Mouse (Mus musculus): Measurements from ENCODE around the gene Gm10778. TPM values are rescaled to one million over a fixed set of nuclear protein-coding genes. Genes with fewer than 3 reads are reported as not detected.

The Gm10778 gene
- polyA plus RNA-seq, 1 experiment, result 0.56 TPM

- Histone ChIP-seq H3K27me3 (ENCODE audit: control insufficient read depth, insufficient read depth, insufficient read length) (peaks cover under 1% of the 10 kb centered on the region), H3K36me3 (ENCODE audit: control insufficient read depth, insufficient read depth) (no peaks in the 10 kb centered on the region), H3K79me3 (ENCODE audit: low read depth) (peaks cover 2% of the 10 kb centered on the region), H3ac (ENCODE audit: control insufficient read depth, insufficient read length, low read depth) (peak overlapping the region; percentile 96), H3K79me2 (ENCODE audit: control insufficient read depth, insufficient read depth) (peaks cover 16% of the 10 kb centered on the region), H3K4me3 (ENCODE audit: insufficient read depth, poor library complexity, severe bottlenecking) (peak overlapping the region; percentile 51)
- TF ChIP-seq FOSL1 (IDR thresholded peaks at IDR 0.05; ENCODE audit: insufficient read depth, low read length, poor library complexity, severe bottlenecking), result no peak
- no peak for TF ChIP-seq MYOD1 (IDR thresholded peaks at IDR 0.05; ENCODE audit: control insufficient read depth, insufficient read length, low read depth)
- TF ChIP-seq CTCF (IDR thresholded peaks at IDR 0.05; ENCODE audit: control insufficient read depth, insufficient read depth, insufficient read length), result peak; percentile 1
- no peak for TF ChIP-seq MYOG (IDR thresholded peaks at IDR 0.05; ENCODE audit: control insufficient read depth, extremely low read depth, insufficient read length)
- TF ChIP-seq MAX (IDR thresholded peaks at IDR 0.05), result peak; percentile 92
- TF ChIP-seq CEBPB (IDR thresholded peaks at IDR 0.05; ENCODE audit: low read depth), result no peak
- peak; percentile 95 for TF ChIP-seq USF1 (IDR thresholded peaks at IDR 0.05; ENCODE audit: low read depth)
Observed at GRCm38 (mm10) chr10:81643449-81644055, 5.3 kb upstream of the Gm10778 start.

DNA sequence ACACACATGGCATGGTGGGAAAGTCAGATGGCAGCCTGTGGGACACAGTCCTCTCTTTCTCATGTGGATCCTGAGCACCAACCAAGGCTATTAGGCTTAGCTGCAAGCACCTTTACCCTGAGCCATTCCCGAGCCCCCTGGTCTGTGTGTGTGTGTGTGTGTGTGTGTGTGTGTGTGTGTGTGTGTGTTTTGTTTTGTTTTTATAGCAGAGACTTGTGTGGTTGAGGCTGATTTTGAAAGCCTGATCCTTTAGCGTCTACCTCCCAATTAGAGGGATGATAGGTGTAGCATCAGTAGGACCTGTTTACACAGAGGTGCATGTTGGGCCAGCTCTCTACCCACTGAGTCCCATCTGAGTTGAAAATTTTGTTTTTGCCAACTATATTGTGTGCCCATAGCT is 4.7 kb upstream of the Gm10778 start:
- peaks cover 17% of the 10 kb centered on the region for H3K79me2 ChIP-seq (ENCODE audit: control insufficient read depth, insufficient read depth)
- H3K27me3 ChIP-seq (ENCODE audit: control insufficient read depth, insufficient read depth, insufficient read length), result no peaks in the 10 kb centered on the region
- peaks cover 2% of the 10 kb centered on the region for H3K79me3 ChIP-seq (ENCODE audit: low read depth)
- peak overlapping the region; percentile 35 for H3ac ChIP-seq (ENCODE audit: control insufficient read depth, insufficient read length, low read depth)
- TF ChIP-seq FOSL1 (IDR thresholded peaks at IDR 0.05; ENCODE audit: insufficient read depth, low read length, poor library complexity, severe bottlenecking), result no peak
- TF ChIP-seq USF1 (IDR thresholded peaks at IDR 0.05; ENCODE audit: low read depth), result no peak
- TF ChIP-seq MAX (IDR thresholded peaks at IDR 0.05), result no peak
- no peak for TF ChIP-seq MYOD1 (IDR thresholded peaks at IDR 0.05; ENCODE audit: control insufficient read depth, insufficient read length, low read depth)
- TF ChIP-seq CTCF (IDR thresholded peaks at IDR 0.05; ENCODE audit: control insufficient read depth, insufficient read depth, insufficient read length), result no peak
- TF ChIP-seq MYOG (IDR thresholded peaks at IDR 0.05; ENCODE audit: control insufficient read depth, extremely low read depth, insufficient read length), result no peak
- no peak for TF ChIP-seq CEBPB (IDR thresholded peaks at IDR 0.05; ENCODE audit: low read depth)
- H3K36me3 ChIP-seq (ENCODE audit: control insufficient read depth, insufficient read depth), result no peaks in the 10 kb centered on the region
- peak overlapping the region; percentile 51 for H3K4me3 ChIP-seq (ENCODE audit: insufficient read depth, poor library complexity, severe bottlenecking)

DNA sequence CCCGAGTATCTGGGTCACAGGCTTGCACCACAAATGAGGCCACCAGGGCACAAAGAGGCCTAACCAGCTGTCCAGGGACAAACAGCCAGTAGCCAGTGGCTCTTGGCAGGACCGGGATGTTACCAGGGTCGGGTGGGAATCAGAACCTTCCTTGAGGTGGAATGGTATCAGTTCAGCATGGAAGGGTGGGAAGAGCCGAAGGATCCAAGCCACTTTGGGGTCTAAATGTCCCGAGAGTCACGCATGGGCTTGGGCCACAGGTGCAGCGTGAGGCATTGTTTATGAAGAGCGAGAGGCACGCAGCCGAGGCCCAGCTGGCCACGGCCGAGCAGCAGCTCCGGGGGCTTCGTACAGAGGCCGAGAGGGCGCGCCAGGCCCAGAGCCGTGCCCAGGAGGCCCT is 4.1 kb upstream of the Gm10778 start:
- peaks cover 5% of the 10 kb centered on the region for H3K79me3 ChIP-seq (ENCODE audit: low read depth)
- no peak for TF ChIP-seq CTCF (IDR thresholded peaks at IDR 0.05; ENCODE audit: control insufficient read depth, insufficient read depth, insufficient read length)
- no peak for TF ChIP-seq MYOD1 (IDR thresholded peaks at IDR 0.05; ENCODE audit: control insufficient read depth, insufficient read length, low read depth)
- TF ChIP-seq CEBPB (IDR thresholded peaks at IDR 0.05; ENCODE audit: low read depth), result no peak
- no peak for TF ChIP-seq MAX (IDR thresholded peaks at IDR 0.05)
- no peak for TF ChIP-seq USF1 (IDR thresholded peaks at IDR 0.05; ENCODE audit: low read depth)
- no peak for TF ChIP-seq FOSL1 (IDR thresholded peaks at IDR 0.05; ENCODE audit: insufficient read depth, low read length, poor library complexity, severe bottlenecking)
- no peak for TF ChIP-seq MYOG (IDR thresholded peaks at IDR 0.05; ENCODE audit: control insufficient read depth, extremely low read depth, insufficient read length)
- peaks cover 22% of the 10 kb centered on the region for H3K79me2 ChIP-seq (ENCODE audit: control insufficient read depth, insufficient read depth)
- H3K4me3 ChIP-seq (ENCODE audit: insufficient read depth, poor library complexity, severe bottlenecking), result peak overlapping the region; percentile 51
- H3ac ChIP-seq (ENCODE audit: control insufficient read depth, insufficient read length, low read depth), result no peak overlapping the region
- H3K36me3 ChIP-seq (ENCODE audit: control insufficient read depth, insufficient read depth), result no peaks in the 10 kb centered on the region
- H3K27me3 ChIP-seq (ENCODE audit: control insufficient read depth, insufficient read depth, insufficient read length), result no peaks in the 10 kb centered on the region

DNA sequence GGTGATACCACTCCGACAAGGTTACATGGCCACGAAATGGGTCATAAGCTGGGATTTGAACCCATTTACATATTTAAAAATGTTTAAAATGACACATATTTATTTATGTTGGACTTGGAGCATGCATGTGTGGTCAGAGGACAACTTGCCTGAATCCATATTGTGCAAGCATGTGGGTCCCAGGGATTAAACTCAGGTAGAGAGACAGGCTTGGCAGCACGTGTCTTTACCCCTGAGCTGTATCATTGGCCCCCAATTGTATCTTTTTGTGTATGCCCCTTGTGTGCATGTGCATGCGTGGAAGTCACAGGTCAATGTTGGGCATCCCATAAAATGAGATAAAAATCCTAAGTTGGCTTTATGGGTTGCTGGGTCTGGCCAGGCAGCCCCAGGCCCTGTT is 3.5 kb upstream of the Gm10778 start:
- Histone ChIP-seq H3K79me2 (ENCODE audit: control insufficient read depth, insufficient read depth) (peaks cover 29% of the 10 kb centered on the region), H3K4me3 (ENCODE audit: insufficient read depth, poor library complexity, severe bottlenecking) (no peak overlapping the region), H3K79me3 (ENCODE audit: low read depth) (peaks cover 10% of the 10 kb centered on the region), H3K36me3 (ENCODE audit: control insufficient read depth, insufficient read depth) (peaks cover 3% of the 10 kb centered on the region), H3ac (ENCODE audit: control insufficient read depth, insufficient read length, low read depth) (no peak overlapping the region), H3K27me3 (ENCODE audit: control insufficient read depth, insufficient read depth, insufficient read length) (no peaks in the 10 kb centered on the region)
- TF ChIP-seq CEBPB (IDR thresholded peaks at IDR 0.05; ENCODE audit: low read depth), result no peak
- no peak for TF ChIP-seq MAX (IDR thresholded peaks at IDR 0.05)
- TF ChIP-seq MYOD1 (IDR thresholded peaks at IDR 0.05; ENCODE audit: control insufficient read depth, insufficient read length, low read depth), result no peak
- TF ChIP-seq USF1 (IDR thresholded peaks at IDR 0.05; ENCODE audit: low read depth), result no peak
- no peak for TF ChIP-seq MYOG (IDR thresholded peaks at IDR 0.05; ENCODE audit: control insufficient read depth, extremely low read depth, insufficient read length)
- no peak for TF ChIP-seq FOSL1 (IDR thresholded peaks at IDR 0.05; ENCODE audit: insufficient read depth, low read length, poor library complexity, severe bottlenecking)
- TF ChIP-seq CTCF (IDR thresholded peaks at IDR 0.05; ENCODE audit: control insufficient read depth, insufficient read depth, insufficient read length), result no peak

GRCm38 (mm10) chr10:81646015-81646555 is 2.8 kb upstream of the Gm10778 start:
- Histone ChIP-seq H3K79me2 (ENCODE audit: control insufficient read depth, insufficient read depth) (peaks cover 35% of the 10 kb centered on the region), H3K36me3 (ENCODE audit: control insufficient read depth, insufficient read depth) (peaks cover 3% of the 10 kb centered on the region), H3K79me3 (ENCODE audit: low read depth) (peaks cover 17% of the 10 kb centered on the region), H3ac (ENCODE audit: control insufficient read depth, insufficient read length, low read depth) (no peak overlapping the region), H3K4me3 (ENCODE audit: insufficient read depth, poor library complexity, severe bottlenecking) (no peak overlapping the region), H3K27me3 (ENCODE audit: control insufficient read depth, insufficient read depth, insufficient read length) (no peaks in the 10 kb centered on the region)
- no peak for TF ChIP-seq FOSL1 (IDR thresholded peaks at IDR 0.05; ENCODE audit: insufficient read depth, low read length, poor library complexity, severe bottlenecking)
- TF ChIP-seq MYOD1 (IDR thresholded peaks at IDR 0.05; ENCODE audit: control insufficient read depth, insufficient read length, low read depth), result no peak
- TF ChIP-seq CTCF (IDR thresholded peaks at IDR 0.05; ENCODE audit: control insufficient read depth, insufficient read depth, insufficient read length), result no peak
- TF ChIP-seq MYOG (IDR thresholded peaks at IDR 0.05; ENCODE audit: control insufficient read depth, extremely low read depth, insufficient read length), result no peak
- no peak for TF ChIP-seq MAX (IDR thresholded peaks at IDR 0.05)
- TF ChIP-seq CEBPB (IDR thresholded peaks at IDR 0.05; ENCODE audit: low read depth), result no peak
- TF ChIP-seq USF1 (IDR thresholded peaks at IDR 0.05; ENCODE audit: low read depth), result no peak
